Mouse (Mus musculus) cerebellum, postnatal 36 days (tissue): ENCODE measurements around the gene Gimd1.

ENCODE experiments used
- DNase-seq, 2 experiments: peaks; one replicate each; pipeline ENCODE4 v3.0.0; 2021 to 2022; ENCODE audit warnings: mixed read lengths in 2 of 2

The Gimd1 gene

DNA sequence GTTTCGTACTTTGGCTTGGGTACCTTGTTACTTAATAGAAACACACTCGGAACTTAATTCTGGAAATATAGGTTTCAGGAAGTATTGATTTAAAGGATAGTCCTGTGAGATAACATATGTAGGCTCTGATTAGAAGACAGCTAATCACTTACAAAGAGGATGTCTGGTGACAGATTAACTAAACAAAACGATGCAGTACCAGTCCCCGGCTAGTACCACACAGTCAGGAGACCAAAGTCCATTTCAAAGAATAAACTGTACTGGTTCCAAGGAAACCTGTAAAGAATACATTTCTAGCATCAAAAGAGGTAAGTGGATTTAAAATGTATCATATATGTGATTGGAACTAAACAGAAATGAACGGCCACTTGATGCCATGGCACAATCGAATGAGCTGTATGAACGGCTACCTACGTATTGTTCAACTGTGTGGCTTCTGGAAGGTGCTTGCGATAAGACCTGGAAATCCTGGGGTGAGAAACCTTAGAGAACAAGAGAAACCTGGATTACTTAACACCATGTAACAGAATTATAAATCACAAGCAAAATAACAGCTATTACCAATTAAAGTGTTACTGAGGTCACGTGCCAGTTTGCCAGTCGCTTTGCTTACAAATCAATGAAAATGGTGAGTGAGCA is at the start of gene Gimd1:
Gimd1 (plus strand) TSS at position 220 of the 639 bp plus-strand sequence.
- no peak for DNase-seq

DNA sequence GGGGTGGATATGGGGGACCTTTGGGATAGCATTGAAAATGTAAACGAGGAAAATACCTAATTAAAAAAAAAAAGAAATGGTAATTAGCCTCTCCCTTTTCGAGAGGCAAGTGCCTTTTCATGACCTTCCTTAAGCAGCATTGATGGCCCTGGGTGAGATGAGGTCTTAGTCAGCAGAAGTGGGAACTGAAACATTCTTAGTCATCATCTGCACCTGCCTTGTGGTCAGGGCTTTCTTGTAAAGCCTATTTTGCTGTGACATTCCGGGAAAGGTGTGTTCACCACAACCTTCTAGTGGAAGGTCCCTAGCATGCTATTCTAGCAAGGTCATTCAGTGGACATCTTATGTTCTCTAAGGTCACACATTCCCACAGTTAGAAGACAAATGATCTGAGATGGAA is 48.4 kb upstream of the Gimd1 start:
- no peak for DNase-seq

DNA sequence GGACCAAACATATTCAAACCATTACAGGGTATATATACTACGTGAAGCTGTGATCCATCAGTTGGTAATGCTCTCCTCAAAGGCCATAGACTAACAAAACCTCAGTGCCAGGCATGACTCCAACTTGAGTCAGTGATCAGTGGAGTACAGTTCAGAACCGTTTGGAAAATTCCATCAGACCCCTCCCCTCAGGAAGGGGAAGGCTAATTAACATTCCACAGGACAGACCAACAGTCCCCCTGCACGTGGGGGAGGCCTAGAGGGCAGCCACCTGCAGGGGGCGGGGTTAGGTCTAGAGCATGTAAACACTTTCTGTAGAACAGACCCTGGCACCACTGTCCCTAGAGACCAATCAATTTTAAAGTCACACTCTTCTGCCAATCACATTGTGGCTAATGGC is 47.3 kb upstream of the Gimd1 start:
- no peak for DNase-seq

DNA sequence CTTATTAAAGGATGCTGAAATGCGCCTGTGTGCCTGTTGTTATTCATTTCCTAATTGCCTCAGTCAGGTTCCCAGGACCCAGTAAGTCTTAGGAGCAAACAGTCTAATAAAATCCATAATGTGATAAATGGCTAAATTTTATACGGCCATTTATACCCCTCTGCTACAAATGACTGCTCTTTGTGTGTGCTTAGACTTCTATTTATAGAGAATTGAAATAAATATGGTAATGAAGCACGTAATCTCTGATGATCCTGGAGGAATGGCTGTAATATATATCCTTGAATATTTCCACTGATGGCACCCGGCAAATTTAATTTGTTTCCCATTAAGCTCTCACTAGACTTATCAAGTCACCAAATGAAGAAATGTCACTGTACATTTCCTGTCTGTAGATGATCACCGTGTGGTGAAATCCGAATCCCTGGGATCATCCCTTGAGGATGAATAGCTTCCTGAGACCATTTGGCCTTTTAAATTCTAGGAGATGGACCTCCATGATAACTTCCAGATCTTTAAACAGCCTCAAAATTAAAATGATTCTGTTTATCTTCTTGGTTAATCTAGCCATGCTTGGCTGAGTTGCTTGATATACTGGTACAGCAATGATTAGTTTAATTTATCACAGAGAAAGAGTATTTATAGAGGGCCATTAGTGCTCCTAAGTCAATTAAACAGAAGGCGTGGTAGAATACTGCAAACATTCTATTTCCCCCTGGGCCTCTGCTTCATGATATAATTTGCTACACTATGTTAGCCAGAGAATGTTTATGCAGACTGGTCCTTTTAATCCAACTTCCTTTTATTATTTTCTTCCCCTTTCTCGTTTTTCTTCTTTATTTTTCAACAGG is 44.3 kb upstream of the Gimd1 start:
- no peak for DNase-seq

- no peak for DNase-seq
Measured at GRCm38 (mm10) chr3:132588146-132588545, 41.5 kb upstream of the Gimd1 start.

GRCm38 (mm10) chr3:132590010-132590409 is 39.6 kb upstream of the Gimd1 start:
- DNase-seq, result no peak

- no peak for DNase-seq
Measured at GRCm38 (mm10) chr3:132590604-132591003, 39.0 kb upstream of the Gimd1 start.

DNA sequence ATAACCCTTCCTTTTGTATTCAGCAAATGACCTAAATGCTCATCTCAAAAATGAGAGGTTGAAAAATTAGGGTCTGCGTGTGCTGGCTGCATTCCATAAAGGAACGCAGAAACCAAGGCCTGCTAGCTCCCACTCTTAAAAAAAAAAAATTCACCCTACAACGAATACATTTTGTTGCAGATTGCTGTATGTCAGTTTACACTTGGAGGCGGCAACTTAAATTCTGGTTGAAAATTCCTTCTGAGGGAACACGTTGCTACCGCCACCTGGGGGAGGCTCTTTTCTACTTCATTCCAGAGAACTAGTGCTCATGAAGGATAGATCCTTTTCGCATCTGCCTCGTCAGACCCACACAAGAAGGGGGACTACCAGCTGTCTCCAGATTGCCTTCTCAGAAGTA is 879 bp upstream of the Gimd1 start:
- no peak for DNase-seq

GRCm38 (mm10) chr3:132633261-132633660 is 3.6 kb downstream of the Gimd1 start:
- no peak for DNase-seq

DNA sequence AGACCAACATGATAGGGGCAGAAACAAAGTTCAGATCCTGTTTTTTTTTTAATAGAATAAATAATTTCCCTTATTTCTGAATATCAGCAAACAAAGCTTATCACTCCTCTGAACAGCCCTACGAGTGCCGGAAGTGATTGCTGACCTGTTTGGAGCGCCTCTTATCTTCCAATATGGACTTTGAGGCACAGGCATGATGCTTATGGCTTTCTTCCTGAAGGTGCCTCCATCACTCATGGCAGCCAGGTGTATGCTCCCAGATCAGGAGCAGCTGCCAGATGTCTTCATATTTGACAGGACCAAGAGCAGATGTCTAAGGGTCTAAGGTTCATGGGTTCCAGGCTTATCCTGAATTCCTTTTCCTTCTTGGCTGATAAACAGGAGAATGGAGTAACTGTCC is 7.5 kb downstream of the Gimd1 start:
- DNase-seq, result no peak

DNA sequence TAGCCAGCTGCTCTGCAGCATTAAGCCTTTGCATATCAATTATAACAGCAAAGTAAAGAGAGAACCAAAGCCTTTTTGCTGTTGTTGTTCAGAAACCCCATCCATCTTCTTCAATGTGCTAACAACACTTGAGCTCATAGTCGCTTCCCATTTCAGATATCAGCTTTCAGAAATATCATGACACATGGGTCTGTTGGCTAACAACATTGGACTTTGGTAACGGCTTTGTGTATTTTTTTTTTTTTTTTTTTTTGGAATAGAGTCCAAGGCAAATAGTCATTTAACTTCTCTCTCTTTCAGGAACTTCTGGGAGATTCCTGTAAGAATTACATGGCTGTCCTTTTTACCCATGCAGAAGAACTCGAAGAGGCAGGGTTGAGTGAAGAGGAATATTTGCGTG is 14.5 kb downstream of the Gimd1 start:
- DNase-seq, result no peak

GRCm38 (mm10) chr3:132646814-132647213 is 17.2 kb downstream of the Gimd1 start:
- DNase-seq, result no peak

DNA sequence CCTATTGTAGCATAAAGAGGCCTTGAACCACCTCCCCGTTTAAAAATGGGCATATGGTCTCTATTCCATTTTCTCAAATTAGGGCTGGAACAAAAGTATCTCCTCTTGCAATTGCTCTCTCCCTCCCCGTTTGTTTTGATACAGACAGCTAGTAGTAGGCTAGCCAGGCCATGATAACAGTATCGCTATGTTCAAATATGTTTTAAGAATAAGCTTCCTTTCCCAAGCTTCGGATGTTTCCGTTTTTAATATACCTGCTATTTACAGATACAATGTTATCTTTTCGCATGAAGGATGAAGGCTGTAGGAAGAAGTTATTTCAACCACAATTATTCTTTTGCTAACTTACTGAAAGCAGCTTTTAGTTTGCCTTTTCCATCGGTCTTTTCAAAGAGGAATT is 19.7 kb downstream of the Gimd1 start:
- no peak for DNase-seq

DNA sequence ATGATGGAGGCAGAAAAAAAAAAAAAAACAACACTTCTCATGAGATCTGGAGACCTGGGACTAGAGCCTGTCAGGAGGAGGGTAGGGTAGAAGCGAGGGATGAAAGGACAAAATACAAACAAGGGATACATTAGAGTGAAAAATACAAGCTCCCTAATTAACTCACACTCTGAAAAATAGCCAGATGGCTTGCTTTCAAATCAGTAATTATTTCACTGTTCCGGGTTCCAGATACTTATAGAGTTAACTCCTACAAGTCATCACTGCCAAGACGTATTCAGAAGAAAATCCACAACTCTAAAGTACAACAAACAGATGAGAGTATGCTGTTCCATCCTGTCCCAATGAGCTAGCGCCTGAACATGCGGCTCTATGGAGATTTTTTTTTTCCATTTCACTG is 20.6 kb downstream of the Gimd1 start:
- no peak for DNase-seq

- no peak for DNase-seq
Measured at GRCm38 (mm10) chr3:132651776-132652175, 22.2 kb downstream of the Gimd1 start.

- DNase-seq, result no peak
Measured at GRCm38 (mm10) chr3:132653959-132654358, 24.3 kb downstream of the Gimd1 start.

DNA sequence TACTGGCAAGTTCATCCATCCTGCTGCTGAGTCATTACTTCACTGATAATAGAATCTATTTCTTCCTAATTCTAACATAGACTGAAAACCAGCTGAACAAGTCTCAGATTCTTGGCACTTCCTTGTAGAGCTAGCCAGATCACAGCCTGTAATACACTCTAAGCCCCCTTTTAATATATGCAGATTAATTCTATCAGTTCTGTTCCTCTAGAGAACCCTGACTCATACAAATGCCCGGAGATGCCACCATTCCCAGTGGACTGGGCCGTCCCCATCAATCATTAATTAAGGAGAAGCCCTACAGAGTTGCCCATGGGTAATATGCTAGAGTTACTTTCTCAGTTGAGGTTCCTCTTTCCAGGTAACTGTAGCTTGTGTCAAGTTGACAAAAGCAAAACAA is 26.3 kb downstream of the Gimd1 start:
- DNase-seq, result no peak

DNA sequence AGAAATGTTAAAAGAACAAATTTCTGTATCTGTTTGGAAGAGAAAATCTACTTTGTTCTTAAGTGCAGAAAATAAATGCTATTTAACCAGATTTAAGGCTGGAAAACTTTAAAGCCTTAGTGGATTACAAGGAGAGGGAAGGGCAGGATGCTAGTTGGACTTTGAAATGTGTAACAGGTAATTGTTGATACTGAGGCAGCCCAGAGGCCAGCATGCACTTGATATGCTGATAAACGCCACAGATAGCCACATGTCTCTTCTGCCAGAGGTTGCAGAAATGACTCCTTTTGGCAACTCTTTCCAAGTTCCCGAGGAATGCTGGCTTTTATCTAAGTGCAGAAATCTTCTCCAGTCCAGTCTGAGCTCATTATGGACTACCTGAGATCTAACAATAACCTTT is 47.9 kb downstream of the Gimd1 start:
- DNase-seq, result no peak

DNA sequence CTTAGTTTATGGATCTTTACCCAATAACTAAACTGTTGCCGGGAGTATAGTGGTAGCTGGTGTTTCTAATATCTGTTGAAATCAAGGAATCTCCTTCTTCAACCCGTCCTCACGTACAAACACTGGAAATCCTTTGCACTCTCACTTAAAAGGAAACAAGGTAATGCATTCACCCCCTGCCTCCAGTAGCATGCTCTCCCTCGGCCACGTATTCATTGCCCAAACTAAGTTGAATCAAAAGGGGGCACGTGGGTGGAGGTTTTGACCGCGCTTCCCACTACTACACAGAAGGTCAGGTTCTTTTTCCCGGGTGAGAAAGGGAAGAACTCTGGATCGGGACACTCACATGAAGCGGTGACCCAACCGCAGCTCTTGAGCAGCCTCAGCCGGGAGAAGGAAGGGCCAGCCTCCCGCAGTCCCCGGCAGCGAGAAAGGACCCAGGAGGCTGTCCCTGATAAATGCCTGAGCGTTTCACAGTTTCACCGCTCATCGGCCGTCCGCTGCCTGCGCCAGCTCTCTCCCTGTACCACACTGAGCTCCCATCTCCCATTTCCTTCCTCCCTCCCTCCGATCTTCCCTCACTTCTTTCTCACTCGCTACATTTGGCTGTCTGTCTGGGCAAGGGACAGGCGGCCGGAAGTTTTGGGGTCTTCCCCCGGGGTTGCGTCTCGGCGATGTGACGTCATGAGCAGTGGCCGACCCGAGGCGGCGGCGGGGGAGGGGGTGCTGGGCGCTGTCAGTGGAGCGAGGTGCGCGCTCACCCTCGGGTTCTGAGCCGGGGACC is 54.0 kb downstream of the Gimd1 start, which contains the start of gene Tbck:
Tbck (plus strand) TSS at position 698 of the 784 bp plus-strand sequence.
- DNase-seq, result peak; percentile 93 to 96

GRCm38 (mm10) chr3:132684231-132684928 is 54.8 kb downstream of the Gimd1 start, which contains the start of gene Aimp1:
Gene Aimp1, minus strand, starts transcription at chr3:132684370.
- no peak for DNase-seq
